Mouse (Mus musculus) lung, postnatal 0 days (tissue): ENCODE data around the gene Pptc7.

Experiments used
- CTCF ChIP-seq: IDR thresholded peaks from 2 replicates; pipeline ENCODE4 v1.5.1; 2016; ENCODE audit warnings: antibody characterized with exemption, mild to moderate bottlenecking
- EP300 ChIP-seq: IDR thresholded peaks from 2 replicates; pipeline ENCODE4 v1.6.1; 2016; ENCODE audit warnings: antibody characterized with exemption, mild to moderate bottlenecking, control low read depth

DNA sequence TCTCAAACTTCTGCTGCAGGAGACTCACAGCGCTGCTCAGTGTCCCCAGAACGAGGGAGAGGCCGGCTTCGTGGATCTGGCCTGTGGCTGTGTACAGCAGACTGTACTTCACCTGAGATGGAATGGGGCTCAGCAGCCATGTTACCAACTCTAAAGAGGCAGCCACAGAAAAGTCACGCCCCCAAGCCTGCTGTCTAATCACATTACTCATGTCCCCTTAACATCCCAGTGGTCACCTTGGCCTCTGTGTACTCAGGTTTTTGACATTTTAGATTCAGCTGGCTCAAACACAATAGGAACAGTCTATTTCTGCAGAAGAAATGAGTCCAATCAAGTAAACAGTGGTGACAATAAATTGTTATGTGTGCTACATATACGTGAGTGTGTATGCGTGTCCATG, 36.2 kb upstream of the Pptc7 start:
- TF ChIP-seq CTCF (no peak), EP300 (no peak)
